Mouse (Mus musculus): ENCODE measurements around the gene Srcap. TPM values are rescaled to one million over a fixed set of nuclear protein-coding genes. Genes with fewer than 3 reads are reported as not detected.

The Srcap gene
- polyA plus RNA-seq, 1 experiment from 2014 or later = 52.1 TPM

- 94% methylated on average over 8 of the region's 8 CpGs for WGBS
- H3K27ac ChIP-seq (ENCODE audit: low read depth, low read length) = no peak overlapping the region
- no peaks in the 10 kb centered on the region for H3K27me3 ChIP-seq (ENCODE audit: control insufficient read depth, insufficient read depth, low read length)
- no peak overlapping the region for H3K4me3 ChIP-seq (ENCODE audit: low read depth, low read length)
- ATAC-seq (ENCODE audit: low FRiP score) (no peak), DNase-seq (ENCODE audit: low spot score, missing footprints) (no peak)
- no peak overlapping the region for H3K9ac ChIP-seq (ENCODE audit: low read length)
- H3K4me2 ChIP-seq = no peak overlapping the region
- peaks cover 34% of the 10 kb centered on the region for H3K36me3 ChIP-seq (ENCODE audit: control insufficient read depth, insufficient read depth, low read length)
- H3K4me1 ChIP-seq (ENCODE audit: control insufficient read depth, insufficient read depth, low read length) = no peaks in the 10 kb centered on the region
- H3K9me3 ChIP-seq (ENCODE audit: control insufficient read depth, low read length) = no peaks in the 10 kb centered on the region
Observed at GRCm38 (mm10) chr7:127551558-127551957, 39.8 kb downstream of the Srcap start.

GRCm38 (mm10) chr7:127560580-127560979 is 48.8 kb downstream of the Srcap start:
- ATAC-seq (ENCODE audit: low FRiP score) (no peak), DNase-seq (ENCODE audit: low spot score, missing footprints) (peak; percentile 76)
- Histone ChIP-seq H3K9me3 (ENCODE audit: control insufficient read depth, low read length) (no peaks in the 10 kb centered on the region), H3K9ac (ENCODE audit: low read length) (no peak overlapping the region), H3K4me3 (ENCODE audit: low read depth, low read length) (no peak overlapping the region), H3K4me1 (ENCODE audit: control insufficient read depth, insufficient read depth, low read length) (no peaks in the 10 kb centered on the region), H3K36me3 (ENCODE audit: control insufficient read depth, insufficient read depth, low read length) (peaks cover 31% of the 10 kb centered on the region), H3K4me2 (no peak overlapping the region), H3K27ac (ENCODE audit: low read depth, low read length) (no peak overlapping the region), H3K27me3 (ENCODE audit: control insufficient read depth, insufficient read depth, low read length) (no peaks in the 10 kb centered on the region)
- 92% methylated on average over 11 of the region's 11 CpGs for WGBS

GRCm38 (mm10) chr7:127561340-127561858 is 49.6 kb downstream of the Srcap start, which contains the start of gene Tmem265:
Gene Tmem265, plus strand, starts transcription at chr7:127561390.
- DNase-seq (ENCODE audit: low spot score, missing footprints) = no peak
- ATAC-seq (ENCODE audit: low FRiP score) = no peak
- Histone ChIP-seq H3K9ac (ENCODE audit: low read length) (no peak within 1 kb of the TSS), H3K27ac (ENCODE audit: low read depth, low read length) (no peak within 1 kb of the TSS), H3K27me3 (ENCODE audit: control insufficient read depth, insufficient read depth, low read length) (no peaks in the 10 kb centered on the region), H3K4me2 (no peak within 1 kb of the TSS), H3K4me1 (ENCODE audit: control insufficient read depth, insufficient read depth, low read length) (no peaks in the 10 kb centered on the region), H3K36me3 (ENCODE audit: control insufficient read depth, insufficient read depth, low read length) (peaks cover 30% of the 10 kb centered on the region), H3K4me3 (ENCODE audit: low read depth, low read length) (no peak within 1 kb of the TSS), H3K9me3 (ENCODE audit: control insufficient read depth, low read length) (no peaks in the 10 kb centered on the region)
- 91% methylated on average over 5 of the region's 5 CpGs for WGBS

- Histone ChIP-seq H3K4me2 (no peak overlapping the region), H3K9me3 (ENCODE audit: control insufficient read depth, low read length) (no peaks in the 10 kb centered on the region), H3K27ac (ENCODE audit: low read depth, low read length) (no peak overlapping the region), H3K36me3 (ENCODE audit: control insufficient read depth, insufficient read depth, low read length) (peaks cover 14% of the 10 kb centered on the region), H3K27me3 (ENCODE audit: control insufficient read depth, insufficient read depth, low read length) (no peaks in the 10 kb centered on the region), H3K4me1 (ENCODE audit: control insufficient read depth, insufficient read depth, low read length) (no peaks in the 10 kb centered on the region), H3K9ac (ENCODE audit: low read length) (no peak overlapping the region), H3K4me3 (ENCODE audit: low read depth, low read length) (no peak overlapping the region)
- ATAC-seq (ENCODE audit: low FRiP score) (no peak), DNase-seq (ENCODE audit: low spot score, missing footprints) (no peak)
- WGBS = 93% methylated on average over 6 of the region's 6 CpGs
Observed at GRCm38 (mm10) chr7:127564381-127565150, 52.8 kb downstream of the Srcap start.

- WGBS = under 1% methylated on average over 17 of the region's 17 CpGs
- H3K36me3 ChIP-seq (ENCODE audit: control insufficient read depth, insufficient read depth, low read length) = peaks cover 4% of the 10 kb centered on the region; the same call in 1 of the 2 replicates
- peak; percentile 95 for DNase-seq (ENCODE audit: low spot score, missing footprints)
- H3K9ac ChIP-seq (ENCODE audit: low read length) = peak within 1 kb of the TSS; percentile 88
- H3K4me2 ChIP-seq = peak within 1 kb of the TSS; percentile 95
- no peaks in the 10 kb centered on the region for H3K27me3 ChIP-seq (ENCODE audit: control insufficient read depth, insufficient read depth, low read length)
- peak within 1 kb of the TSS; percentile 78 for H3K4me3 ChIP-seq (ENCODE audit: low read depth, low read length)
- no peaks in the 10 kb centered on the region for H3K9me3 ChIP-seq (ENCODE audit: control insufficient read depth, low read length)
- peak; percentile 98 for ATAC-seq (ENCODE audit: low FRiP score)
- H3K27ac ChIP-seq (ENCODE audit: low read depth, low read length) = peak within 1 kb of the TSS; percentile 61
- peaks cover 14% of the 10 kb centered on the region for H3K4me1 ChIP-seq (ENCODE audit: control insufficient read depth, insufficient read depth, low read length)
Observed at GRCm38 (mm10) chr7:127572895-127573471, 61.2 kb downstream of the Srcap start, which contains the start of gene Phkg2. Gene Phkg2, plus strand, starts transcription at chr7:127573340.

GRCm38 (mm10) chr7:127573503-127574008 is 61.8 kb downstream of the Srcap start:
- H3K36me3 ChIP-seq (ENCODE audit: control insufficient read depth, insufficient read depth, low read length) = peaks cover 7% of the 10 kb centered on the region; the same call in 1 of the 2 replicates
- peaks cover 14% of the 10 kb centered on the region for H3K4me1 ChIP-seq (ENCODE audit: control insufficient read depth, insufficient read depth, low read length)
- no peaks in the 10 kb centered on the region for H3K9me3 ChIP-seq (ENCODE audit: control insufficient read depth, low read length)
- peak; percentile 90 for DNase-seq (ENCODE audit: low spot score, missing footprints)
- H3K9ac ChIP-seq (ENCODE audit: low read length) = peak overlapping the region; percentile 88
- H3K27me3 ChIP-seq (ENCODE audit: control insufficient read depth, insufficient read depth, low read length) = no peaks in the 10 kb centered on the region
- WGBS = 1% methylated on average over 24 of the region's 28 CpGs
- H3K4me2 ChIP-seq = peak overlapping the region; percentile 95
- ATAC-seq (ENCODE audit: low FRiP score) = no peak; the same call in 1 of the 2 replicates
- H3K27ac ChIP-seq (ENCODE audit: low read depth, low read length) = peak overlapping the region; percentile 36; the same call in 1 of the 2 replicates
- H3K4me3 ChIP-seq (ENCODE audit: low read depth, low read length) = peak overlapping the region; percentile 78

- Histone ChIP-seq H3K36me3 (ENCODE audit: control insufficient read depth, insufficient read depth, low read length) (peaks cover 7% of the 10 kb centered on the region; the same call in 1 of the 2 replicates), H3K4me2 (peak overlapping the region; percentile 95), H3K9ac (ENCODE audit: low read length) (peak overlapping the region; percentile 88), H3K27me3 (ENCODE audit: control insufficient read depth, insufficient read depth, low read length) (no peaks in the 10 kb centered on the region), H3K4me1 (ENCODE audit: control insufficient read depth, insufficient read depth, low read length) (peaks cover 14% of the 10 kb centered on the region), H3K9me3 (ENCODE audit: control insufficient read depth, low read length) (no peaks in the 10 kb centered on the region), H3K4me3 (ENCODE audit: low read depth, low read length) (peak overlapping the region; percentile 78), H3K27ac (ENCODE audit: low read depth, low read length) (no peak overlapping the region)
- DNase-seq (ENCODE audit: low spot score, missing footprints) (no peak), ATAC-seq (ENCODE audit: low FRiP score) (no peak)
- WGBS = 28% methylated on average over 7 of the region's 7 CpGs
Observed at GRCm38 (mm10) chr7:127574115-127574514, 62.3 kb downstream of the Srcap start.

GRCm38 (mm10) chr7:127583260-127583659 is 71.5 kb downstream of the Srcap start:
- 91% methylated on average over 6 of the region's 6 CpGs for WGBS
- H3K4me1 ChIP-seq (ENCODE audit: control insufficient read depth, insufficient read depth, low read length) = peaks cover 6% of the 10 kb centered on the region
- no peak for DNase-seq (ENCODE audit: low spot score, missing footprints)
- H3K27ac ChIP-seq (ENCODE audit: low read depth, low read length) = no peak overlapping the region
- ATAC-seq (ENCODE audit: low FRiP score) = no peak
- no peaks in the 10 kb centered on the region for H3K9me3 ChIP-seq (ENCODE audit: control insufficient read depth, low read length)
- no peak overlapping the region for H3K9ac ChIP-seq (ENCODE audit: low read length)
- H3K4me3 ChIP-seq (ENCODE audit: low read depth, low read length) = no peak overlapping the region
- no peak overlapping the region for H3K4me2 ChIP-seq
- H3K36me3 ChIP-seq (ENCODE audit: control insufficient read depth, insufficient read depth, low read length) = peaks cover 15% of the 10 kb centered on the region
- no peaks in the 10 kb centered on the region for H3K27me3 ChIP-seq (ENCODE audit: control insufficient read depth, insufficient read depth, low read length)

GRCm38 (mm10) chr7:127585031-127585430 is 73.2 kb downstream of the Srcap start:
- Histone ChIP-seq H3K9ac (ENCODE audit: low read length) (no peak overlapping the region), H3K4me1 (ENCODE audit: control insufficient read depth, insufficient read depth, low read length) (peaks cover 13% of the 10 kb centered on the region), H3K4me3 (ENCODE audit: low read depth, low read length) (no peak overlapping the region), H3K9me3 (ENCODE audit: control insufficient read depth, low read length) (no peaks in the 10 kb centered on the region), H3K4me2 (no peak overlapping the region), H3K27me3 (ENCODE audit: control insufficient read depth, insufficient read depth, low read length) (no peaks in the 10 kb centered on the region), H3K27ac (ENCODE audit: low read depth, low read length) (no peak overlapping the region), H3K36me3 (ENCODE audit: control insufficient read depth, insufficient read depth, low read length) (peaks cover 11% of the 10 kb centered on the region)
- no peak for ATAC-seq (ENCODE audit: low FRiP score)
- no peak for DNase-seq (ENCODE audit: low spot score, missing footprints)
- WGBS = 90% methylated on average over 7 of the region's 7 CpGs
